Mouse (Mus musculus): ENCODE data around the gene 2900026A02Rik.
"Not testable (repeated sequence)": the region's sequence is repeated elsewhere in the genome, so short reads cannot be mapped to it uniquely, and the experiment has no call there.

The 2900026A02Rik gene

GRCm38 (mm10) chr5:113115896-113116295 lies 105.1 kb downstream of the 2900026A02Rik start:
- in situ Hi-C loops (cut with MboI; ENCODE audit: low pct_unique_long_range_greater_than_20kb in 1 of 2, low sequenced_read_pairs in 2 of 2, unreplicated experiment in 1 of 2), result no loop called here

GRCm38 (mm10) chr5:113114264-113115225 lies 106.5 kb downstream of the 2900026A02Rik start:
- in situ Hi-C loops (cut with MboI; ENCODE audit: low pct_unique_long_range_greater_than_20kb in 1 of 2, low sequenced_read_pairs in 2 of 2, unreplicated experiment in 1 of 2), result no loop called here

DNA sequence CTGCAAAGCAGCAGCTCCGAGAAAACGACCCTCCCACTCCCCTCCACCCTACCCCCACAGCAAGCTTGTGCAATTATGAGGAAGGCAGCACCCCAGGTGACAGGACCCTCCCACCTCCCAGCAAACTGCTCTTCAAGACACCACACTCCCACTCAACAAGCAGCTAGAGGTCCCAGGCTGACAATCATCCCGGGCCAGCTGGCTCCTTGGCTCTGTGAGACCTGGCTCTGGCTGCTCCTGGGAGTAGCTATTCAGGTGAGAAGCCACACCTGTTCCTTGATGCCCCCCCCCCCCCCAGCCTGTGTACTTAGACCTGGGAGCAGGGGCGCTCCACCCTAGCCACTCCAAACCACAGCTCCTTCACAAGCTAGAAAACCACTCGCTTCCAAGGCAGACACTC lies 107.9 kb downstream of the 2900026A02Rik start:
- in situ Hi-C loops (cut with MboI; ENCODE audit: low pct_unique_long_range_greater_than_20kb in 1 of 2, low sequenced_read_pairs in 2 of 2, unreplicated experiment in 1 of 2), result no loop called here

- in situ Hi-C loops (cut with MboI; ENCODE audit: low pct_unique_long_range_greater_than_20kb in 1 of 2, low sequenced_read_pairs in 2 of 2, unreplicated experiment in 1 of 2), result no loop called here
These were observed 109.7 kb downstream of the 2900026A02Rik start for GRCm38 (mm10) chr5:113111336-113111735.

DNA sequence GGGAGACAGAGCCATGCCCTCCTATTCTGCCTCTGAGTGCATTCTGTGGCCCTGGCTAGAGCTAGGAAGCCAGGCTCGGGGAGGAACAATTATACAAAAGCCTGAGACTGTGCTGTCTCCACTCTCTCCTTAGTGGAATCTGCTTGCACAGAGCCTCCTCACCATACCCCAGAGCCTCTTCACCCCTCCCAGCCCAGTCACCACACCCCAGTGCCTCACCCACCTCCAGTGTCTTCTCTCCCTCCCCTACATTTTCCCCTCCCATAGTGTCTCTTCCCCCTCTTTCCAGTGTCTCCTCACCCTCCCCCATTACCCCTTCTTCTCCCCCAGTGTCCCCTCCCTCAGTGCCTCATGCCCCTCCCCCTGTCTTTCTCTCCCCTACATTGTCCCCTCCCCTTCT lies 110.1 kb downstream of the 2900026A02Rik start:
- in situ Hi-C loops (cut with MboI; ENCODE audit: low pct_unique_long_range_greater_than_20kb in 1 of 2, low sequenced_read_pairs in 2 of 2, unreplicated experiment in 1 of 2), result no loop called here

DNA sequence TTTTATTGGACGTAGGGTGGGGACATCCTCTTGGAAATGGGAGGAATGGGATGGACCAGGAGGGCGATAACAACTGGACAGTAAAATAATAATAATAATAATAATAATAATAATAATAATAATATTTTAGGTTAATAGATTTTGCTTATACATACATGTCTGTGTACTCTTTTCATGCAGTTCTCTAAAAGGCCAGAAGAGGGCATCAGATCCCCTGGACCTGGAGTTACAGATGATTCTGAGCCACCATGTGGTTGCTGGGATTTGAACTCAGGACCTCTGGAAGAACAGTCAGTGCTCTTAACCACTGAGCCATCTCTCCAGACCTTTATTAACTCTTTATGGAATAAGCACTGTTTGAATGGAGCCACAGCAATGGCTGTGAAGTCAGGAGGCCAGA lies 111.4 kb downstream of the 2900026A02Rik start:
- in situ Hi-C loops (cut with MboI; ENCODE audit: low pct_unique_long_range_greater_than_20kb in 1 of 2, low sequenced_read_pairs in 2 of 2, unreplicated experiment in 1 of 2), result not testable (repeated sequence)

GRCm38 (mm10) chr5:113108165-113108764 lies 112.8 kb downstream of the 2900026A02Rik start:
- in situ Hi-C loops (cut with MboI; ENCODE audit: low pct_unique_long_range_greater_than_20kb in 1 of 2, low sequenced_read_pairs in 2 of 2, unreplicated experiment in 1 of 2), result no loop called here

- in situ Hi-C loops (cut with MboI; ENCODE audit: low pct_unique_long_range_greater_than_20kb in 1 of 2, low sequenced_read_pairs in 2 of 2, unreplicated experiment in 1 of 2), result no loop called here
These were observed 113.3 kb downstream of the 2900026A02Rik start for GRCm38 (mm10) chr5:113107709-113108108.

DNA sequence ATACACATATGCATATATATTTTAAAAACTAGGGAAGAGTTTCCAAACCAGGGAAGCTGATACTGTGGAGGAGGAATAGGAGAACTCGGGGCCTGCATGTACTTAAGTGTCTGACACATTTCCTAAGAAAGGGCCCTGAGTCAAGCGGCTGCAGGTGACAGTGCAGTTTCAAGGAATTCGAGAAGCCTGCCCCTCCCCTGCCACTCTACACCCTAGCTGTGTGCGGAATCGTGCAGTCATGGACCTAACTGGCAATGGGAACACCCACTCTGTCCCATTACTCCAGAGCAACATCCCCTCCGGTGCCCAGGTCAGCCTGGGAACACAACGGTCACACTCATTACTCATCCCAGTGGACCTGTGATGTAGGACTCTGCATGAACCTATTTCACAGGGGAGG lies 114.4 kb downstream of the 2900026A02Rik start:
- in situ Hi-C loops (cut with MboI; ENCODE audit: low pct_unique_long_range_greater_than_20kb in 1 of 2, low sequenced_read_pairs in 2 of 2, unreplicated experiment in 1 of 2), result no loop called here

GRCm38 (mm10) chr5:113105481-113105880 lies 115.6 kb downstream of the 2900026A02Rik start:
- in situ Hi-C loops (cut with MboI; ENCODE audit: low pct_unique_long_range_greater_than_20kb in 1 of 2, low sequenced_read_pairs in 2 of 2, unreplicated experiment in 1 of 2), result no loop called here

DNA sequence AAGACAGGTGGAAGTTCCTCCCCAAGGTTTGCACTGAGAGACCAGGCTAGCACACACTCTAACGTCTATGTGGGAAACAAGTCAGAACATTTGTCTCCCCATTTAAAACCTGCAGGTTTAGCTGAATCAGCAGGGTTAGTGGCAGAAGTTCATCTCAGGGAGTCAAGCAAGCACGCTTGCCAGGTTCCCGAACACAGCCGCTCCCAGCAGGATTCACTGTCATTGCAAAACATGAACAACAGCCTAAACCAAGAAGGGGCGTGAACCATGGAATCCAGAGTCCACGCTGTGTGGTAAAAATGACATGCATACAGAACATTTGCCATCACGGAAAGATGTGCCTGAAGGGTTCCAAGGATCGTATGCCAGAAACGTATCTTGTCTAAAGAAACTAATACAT lies 116.0 kb downstream of the 2900026A02Rik start:
- in situ Hi-C loops (cut with MboI; ENCODE audit: low pct_unique_long_range_greater_than_20kb in 1 of 2, low sequenced_read_pairs in 2 of 2, unreplicated experiment in 1 of 2), result no loop called here

DNA sequence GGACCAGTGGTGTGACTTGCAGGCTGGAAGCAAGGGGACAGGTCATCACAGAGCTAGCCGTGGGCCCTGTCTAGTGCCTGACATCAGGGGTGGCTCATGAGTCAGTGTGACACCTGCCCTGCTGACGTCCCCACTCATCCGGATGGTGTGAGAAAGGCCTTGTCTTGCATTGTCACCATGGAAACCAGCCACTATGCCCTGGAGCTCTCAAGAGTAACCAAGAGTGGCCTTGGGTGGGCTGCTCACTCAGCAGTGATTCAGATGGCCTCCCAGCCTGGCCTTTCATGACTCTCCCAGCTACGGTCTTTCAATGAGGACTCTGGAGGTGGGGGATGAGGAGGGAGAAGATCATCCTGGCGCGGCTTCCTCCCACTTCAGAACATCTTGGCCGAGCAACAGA lies 118.6 kb downstream of the 2900026A02Rik start:
- in situ Hi-C loops (cut with MboI; ENCODE audit: low pct_unique_long_range_greater_than_20kb in 1 of 2, low sequenced_read_pairs in 2 of 2, unreplicated experiment in 1 of 2), result no loop called here

DNA sequence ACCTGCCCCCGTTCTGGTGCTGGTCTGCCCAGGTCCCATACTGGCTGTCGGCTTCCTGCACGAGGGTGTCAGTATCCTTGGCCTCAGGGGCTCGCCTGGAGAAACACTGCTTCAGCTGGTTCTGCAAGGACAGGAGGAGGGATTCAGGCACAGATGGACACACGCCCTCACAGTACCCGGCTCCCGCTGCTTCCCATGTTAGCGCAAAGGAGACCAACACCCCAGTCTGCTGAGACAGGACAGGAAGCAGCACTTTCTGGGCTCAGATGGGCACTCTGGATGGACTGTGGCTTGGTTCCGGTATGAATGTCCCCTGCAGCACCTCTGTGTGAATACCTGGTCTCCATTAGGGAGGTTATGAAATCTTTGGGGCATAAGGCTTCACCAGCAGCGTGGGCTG lies 119.6 kb downstream of the 2900026A02Rik start:
- in situ Hi-C loops (cut with MboI; ENCODE audit: low pct_unique_long_range_greater_than_20kb in 1 of 2, low sequenced_read_pairs in 2 of 2, unreplicated experiment in 1 of 2), result no loop called here

- in situ Hi-C loops (cut with MboI; ENCODE audit: low pct_unique_long_range_greater_than_20kb in 1 of 2, low sequenced_read_pairs in 2 of 2, unreplicated experiment in 1 of 2), result no loop called here
These were observed 120.6 kb downstream of the 2900026A02Rik start for GRCm38 (mm10) chr5:113100422-113100821.

- in situ Hi-C loops (cut with MboI; ENCODE audit: low pct_unique_long_range_greater_than_20kb in 1 of 2, low sequenced_read_pairs in 2 of 2, unreplicated experiment in 1 of 2), result loop anchor here (5.0 kb wide), 2 partner anchors 53 to 68 kb away; no protein-coding TSS in a partner anchor
These were observed 121.5 kb downstream of the 2900026A02Rik start for GRCm38 (mm10) chr5:113099546-113099945.

- in situ Hi-C loops (cut with MboI; ENCODE audit: low pct_unique_long_range_greater_than_20kb in 1 of 2, low sequenced_read_pairs in 2 of 2, unreplicated experiment in 1 of 2), result loop anchor here (5.0 kb wide), 2 partner anchors 55 to 70 kb away; no protein-coding TSS in a partner anchor
These were observed 123.5 kb downstream of the 2900026A02Rik start for GRCm38 (mm10) chr5:113097551-113097950.

DNA sequence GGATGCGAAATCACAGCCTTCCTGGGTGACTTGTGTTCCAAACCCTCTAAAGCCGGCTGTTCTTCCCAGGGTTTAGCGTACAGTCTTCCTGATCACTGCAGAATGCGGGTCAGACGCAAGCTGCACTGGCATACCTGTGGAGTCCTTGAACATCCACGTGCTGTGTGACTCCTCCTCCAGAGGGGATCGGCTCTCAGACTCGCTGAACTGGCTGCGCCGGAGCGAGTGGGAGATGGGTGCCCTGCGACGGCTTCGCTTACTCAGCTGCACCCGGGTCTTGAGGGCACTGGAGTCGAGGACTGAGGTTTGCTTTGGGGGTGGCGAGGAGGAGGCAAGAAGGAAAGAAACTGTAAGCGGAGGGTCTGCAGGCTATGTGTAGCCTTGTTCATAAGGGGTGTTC lies 125.6 kb downstream of the 2900026A02Rik start:
- in situ Hi-C loops (cut with MboI; ENCODE audit: low pct_unique_long_range_greater_than_20kb in 1 of 2, low sequenced_read_pairs in 2 of 2, unreplicated experiment in 1 of 2), result loop anchor here (5.0 kb wide), 2 partner anchors 57 to 72 kb away; no protein-coding TSS in a partner anchor

- in situ Hi-C loops (cut with MboI; ENCODE audit: low pct_unique_long_range_greater_than_20kb in 1 of 2, low sequenced_read_pairs in 2 of 2, unreplicated experiment in 1 of 2), result no loop called here
These were observed 128.6 kb downstream of the 2900026A02Rik start for GRCm38 (mm10) chr5:113092406-113092805.

- in situ Hi-C loops (cut with MboI; ENCODE audit: low pct_unique_long_range_greater_than_20kb in 1 of 2, low sequenced_read_pairs in 2 of 2, unreplicated experiment in 1 of 2), result no loop called here
These were observed 129.9 kb downstream of the 2900026A02Rik start for GRCm38 (mm10) chr5:113091162-113091561.

Measured in mouse embryonic stem cell (cell line).